Mouse (Mus musculus) forebrain, embryonic 13.5 days (tissue): ENCODE results near the gene Fyttd1. TPM values are rescaled to one million over a fixed set of nuclear protein-coding genes. Genes with fewer than 3 reads are reported as not detected.
"Not testable (repeated sequence)": the region's sequence is repeated elsewhere in the genome, so short reads cannot be mapped to it uniquely, and the experiment has no call there.

ENCODE experiments used
- ATAC-seq: fragments of 200-750 bp; cut with Nextera tagmentation; 2 replicates; pipeline ENCODE4 v1.8.0; 2017
- H3K27ac ChIP-seq: fragments of 300-500 bp; sonication (generic); 2 replicates; pipeline ENCODE4 v1.5.1; 2015; ENCODE audit warnings: inconsistent platforms, mild to moderate bottlenecking, moderate library complexity
- H3K27me3 ChIP-seq: fragments of 300-500 bp; sonication (generic); 2 replicates; pipeline ENCODE4 v1.6.1; 2015; ENCODE audit warnings: mild to moderate bottlenecking, inconsistent platforms
- H3K36me3 ChIP-seq: fragments of 300-500 bp; sonication (generic); 2 replicates; pipeline ENCODE4 v1.6.1; 2015; ENCODE audit warnings: mild to moderate bottlenecking, inconsistent platforms; ENCODE audit not compliant: poor library complexity, severe bottlenecking
- H3K4me1 ChIP-seq: fragments of 300-500 bp; sonication (generic); 2 replicates; pipeline ENCODE4 v1.6.1; 2015; ENCODE audit warnings: inconsistent platforms
- H3K4me2 ChIP-seq: fragments of 300-500 bp; sonication (generic); 2 replicates; pipeline ENCODE4 v1.6.1; 2015; ENCODE audit warnings: inconsistent platforms, mild to moderate bottlenecking, moderate library complexity
- H3K4me3 ChIP-seq: fragments of 300-500 bp; sonication (generic); 2 replicates; pipeline ENCODE4 v1.5.1; 2015; ENCODE audit warnings: mild to moderate bottlenecking, inconsistent platforms
- H3K9ac ChIP-seq: fragments of 300-500 bp; sonication (generic); 2 replicates; pipeline ENCODE4 v1.6.1; 2015; ENCODE audit warnings: mild to moderate bottlenecking, inconsistent platforms
- H3K9me3 ChIP-seq: fragments of 300-500 bp; sonication (generic); replicated peaks from 2 replicates; pipeline ENCODE4 v1.6.1; 2016; ENCODE audit warnings: inconsistent platforms
- WGBS: fragments of 180-500 bp; shearing (Covaris S2); methylation state at CpG from one replicate; pipeline ENCODE4 v1.1.7; 2015; 5-methylcytosine and 5-hydroxymethylcytosine counted together
- polyA plus RNA-seq: library from polyadenylated mRNA; unstranded; fragments of >200 nt; fragmentation: Nextera tagmentation; extraction: Ambion mirVana; gene quantifications from 2 replicates; pipeline ENCODE4 v1.2.1, GENCODE M21; 2015

Fyttd1 gene
- polyA plus RNA-seq, 1 experiment from 2014 or later = 103 TPM

GRCm38 (mm10) chr16:32929918-32930317 lies 52.6 kb downstream of the Fyttd1 start:
- Histone ChIP-seq H3K27ac (no peak overlapping the region), H3K4me1 (peaks cover 4% of the 10 kb centered on the region; the same call in 1 of the 2 replicates), H3K9ac (no peak overlapping the region), H3K4me3 (no peak overlapping the region), H3K9me3 (no peaks in the 10 kb centered on the region), H3K4me2 (peak overlapping the region; percentile 25; the same call in 1 of the 2 replicates), H3K27me3 (no peaks in the 10 kb centered on the region), H3K36me3 (peaks cover 11% of the 10 kb centered on the region)
- 22% methylated on average over 2 of the region's 2 CpGs for WGBS
- no peak for ATAC-seq

- Histone ChIP-seq H3K27ac (no peak overlapping the region), H3K36me3 (no peaks in the 10 kb centered on the region), H3K4me1 (peaks cover 11% of the 10 kb centered on the region), H3K4me3 (no peak overlapping the region), H3K9ac (no peak overlapping the region), H3K4me2 (no peak overlapping the region), H3K9me3 (no peaks in the 10 kb centered on the region), H3K27me3 (no peaks in the 10 kb centered on the region)
- ATAC-seq = no peak
- 74% methylated on average over 2 of the region's 2 CpGs for WGBS
Observed at GRCm38 (mm10) chr16:32934470-32934869, 57.2 kb downstream of the Fyttd1 start.

- WGBS = 93% methylated on average over 1 of the region's 1 CpGs
- no peak overlapping the region for H3K4me3 ChIP-seq
- H3K9me3 ChIP-seq = no peaks in the 10 kb centered on the region
- no peak overlapping the region for H3K9ac ChIP-seq
- peaks cover 7% of the 10 kb centered on the region; the same call in 1 of the 2 replicates for H3K4me1 ChIP-seq
- H3K27ac ChIP-seq = no peak overlapping the region
- H3K36me3 ChIP-seq = no peaks in the 10 kb centered on the region
- ATAC-seq = no peak
- H3K4me2 ChIP-seq = no peak overlapping the region
- H3K27me3 ChIP-seq = no peaks in the 10 kb centered on the region
Observed at GRCm38 (mm10) chr16:32935088-32935487, 57.8 kb downstream of the Fyttd1 start.

- Histone ChIP-seq H3K36me3 (no peaks in the 10 kb centered on the region), H3K9ac (no peak overlapping the region), H3K9me3 (no peaks in the 10 kb centered on the region), H3K4me3 (no peak overlapping the region), H3K27ac (no peak overlapping the region), H3K4me2 (no peak overlapping the region), H3K4me1 (peaks cover 7% of the 10 kb centered on the region; the same call in 1 of the 2 replicates), H3K27me3 (no peaks in the 10 kb centered on the region)
- no peak for ATAC-seq
- 83% methylated on average over 2 of the region's 2 CpGs for WGBS
Observed at GRCm38 (mm10) chr16:32937358-32937757, 60.1 kb downstream of the Fyttd1 start.

- WGBS = 22% methylated on average over 3 of the region's 3 CpGs
- H3K36me3 ChIP-seq, H3K4me2 ChIP-seq, H3K27ac ChIP-seq, H3K9ac ChIP-seq, H3K27me3 ChIP-seq, H3K9me3 ChIP-seq, H3K4me3 ChIP-seq, H3K4me1 ChIP-seq: not testable (repeated sequence)
- peak; percentile 27; the same call in 1 of the 2 replicates for ATAC-seq
Observed at GRCm38 (mm10) chr16:32939301-32939700, 62.0 kb downstream of the Fyttd1 start.

- not testable (repeated sequence) for H3K4me2 ChIP-seq, H3K9me3 ChIP-seq, H3K9ac ChIP-seq, H3K4me1 ChIP-seq, H3K36me3 ChIP-seq, H3K4me3 ChIP-seq, ATAC-seq, H3K27me3 ChIP-seq, H3K27ac ChIP-seq
- 91% methylated on average over 4 of the region's 4 CpGs for WGBS
Observed at GRCm38 (mm10) chr16:32939716-32940115, 62.4 kb downstream of the Fyttd1 start.

GRCm38 (mm10) chr16:32941226-32941625 lies 63.9 kb downstream of the Fyttd1 start:
- not testable (repeated sequence) for ATAC-seq, H3K9me3 ChIP-seq, H3K9ac ChIP-seq, H3K4me3 ChIP-seq, H3K36me3 ChIP-seq, H3K4me2 ChIP-seq, H3K27me3 ChIP-seq, H3K4me1 ChIP-seq, H3K27ac ChIP-seq
- WGBS = 97% methylated on average over 2 of the region's 2 CpGs

GRCm38 (mm10) chr16:32942694-32943093 lies 65.4 kb downstream of the Fyttd1 start:
- no peaks in the 10 kb centered on the region for H3K4me1 ChIP-seq
- no peak overlapping the region for H3K9ac ChIP-seq
- 80% methylated on average over 5 of the region's 5 CpGs for WGBS
- H3K27ac ChIP-seq = no peak overlapping the region
- 0 out of 2 replicates have a peak, but pooled peaks have one; percentile 65 for ATAC-seq
- no peaks in the 10 kb centered on the region for H3K27me3 ChIP-seq
- H3K4me3 ChIP-seq = no peak overlapping the region
- H3K9me3 ChIP-seq = no peaks in the 10 kb centered on the region
- no peak overlapping the region for H3K4me2 ChIP-seq
- no peaks in the 10 kb centered on the region for H3K36me3 ChIP-seq

GRCm38 (mm10) chr16:32945379-32945778 lies 68.1 kb downstream of the Fyttd1 start:
- no peaks in the 10 kb centered on the region for H3K4me1 ChIP-seq
- no peaks in the 10 kb centered on the region for H3K9me3 ChIP-seq
- H3K36me3 ChIP-seq = no peaks in the 10 kb centered on the region; the same call in 1 of the 2 replicates
- H3K27ac ChIP-seq = no peak overlapping the region
- H3K4me2 ChIP-seq = no peak overlapping the region
- 31% methylated on average over 5 of the region's 5 CpGs for WGBS
- H3K27me3 ChIP-seq = no peaks in the 10 kb centered on the region
- H3K4me3 ChIP-seq = no peak overlapping the region
- H3K9ac ChIP-seq = no peak overlapping the region
- no peak for ATAC-seq

GRCm38 (mm10) chr16:32948016-32948415 lies 70.7 kb downstream of the Fyttd1 start:
- Histone ChIP-seq H3K27me3 (no peaks in the 10 kb centered on the region), H3K9ac (no peak overlapping the region), H3K4me1 (no peaks in the 10 kb centered on the region), H3K4me3 (no peak overlapping the region), H3K9me3 (no peaks in the 10 kb centered on the region), H3K27ac (no peak overlapping the region), H3K36me3 (peaks cover 5% of the 10 kb centered on the region; the same call in 1 of the 2 replicates), H3K4me2 (no peak overlapping the region)
- no peak for ATAC-seq
- WGBS = 79% methylated on average over 8 of the region's 8 CpGs

- H3K9me3 ChIP-seq = no peaks in the 10 kb centered on the region
- ATAC-seq = no peak
- no peaks in the 10 kb centered on the region for H3K4me1 ChIP-seq
- no peak overlapping the region for H3K4me2 ChIP-seq
- H3K9ac ChIP-seq = no peak overlapping the region
- H3K27me3 ChIP-seq = no peaks in the 10 kb centered on the region
- H3K36me3 ChIP-seq = peaks cover 5% of the 10 kb centered on the region; the same call in 1 of the 2 replicates
- WGBS = 86% methylated on average over 5 of the region's 5 CpGs
- no peak overlapping the region for H3K27ac ChIP-seq
- no peak overlapping the region for H3K4me3 ChIP-seq
Observed at GRCm38 (mm10) chr16:32948656-32949055, 71.4 kb downstream of the Fyttd1 start.

- Histone ChIP-seq H3K27me3 (no peaks in the 10 kb centered on the region), H3K36me3 (peaks cover 5% of the 10 kb centered on the region; the same call in 1 of the 2 replicates), H3K4me2 (no peak overlapping the region), H3K9ac (no peak overlapping the region), H3K27ac (no peak overlapping the region), H3K4me1 (no peaks in the 10 kb centered on the region), H3K4me3 (no peak overlapping the region), H3K9me3 (no peaks in the 10 kb centered on the region)
- no peak for ATAC-seq
Observed at GRCm38 (mm10) chr16:32949281-32949680, 72.0 kb downstream of the Fyttd1 start.

GRCm38 (mm10) chr16:32951074-32951473 lies 73.8 kb downstream of the Fyttd1 start:
- no peak overlapping the region for H3K27ac ChIP-seq
- no peaks in the 10 kb centered on the region for H3K9me3 ChIP-seq
- H3K4me1 ChIP-seq = no peaks in the 10 kb centered on the region
- H3K4me3 ChIP-seq = no peak overlapping the region
- H3K4me2 ChIP-seq = no peak overlapping the region
- ATAC-seq = no peak
- H3K36me3 ChIP-seq = peaks cover 14% of the 10 kb centered on the region
- no peaks in the 10 kb centered on the region for H3K27me3 ChIP-seq
- no peak overlapping the region for H3K9ac ChIP-seq
- 93% methylated on average over 2 of the region's 2 CpGs for WGBS
